Mouse (Mus musculus): ENCODE results near the gene Nuak2.

DNA sequence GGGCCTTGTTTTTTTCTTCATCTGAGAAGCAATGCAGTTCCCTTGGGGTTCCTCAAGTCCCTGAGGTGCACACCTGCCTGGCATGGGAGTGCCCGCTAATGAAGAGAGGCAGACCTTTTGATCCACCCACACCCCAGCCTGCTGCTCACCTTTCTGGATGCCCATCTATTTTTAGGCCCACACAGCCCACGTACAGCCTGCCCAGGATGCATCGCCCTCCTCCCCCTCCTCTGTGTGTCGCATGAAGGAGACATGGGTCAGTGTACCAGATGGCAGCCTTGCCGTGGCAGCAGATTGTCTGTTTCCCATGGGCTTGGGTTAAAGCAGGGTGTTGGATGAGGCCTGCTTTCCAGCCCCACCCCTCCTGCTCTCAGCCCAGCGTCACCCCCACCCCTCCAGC lies 26.0 kb upstream of the Nuak2 start:
- TF ChIP-seq POLR2A (IDR thresholded peaks at IDR 0.05; ENCODE audit: extremely low read depth, insufficient read depth, low read length) (no peak), CTCF (IDR thresholded peaks at IDR 0.05; ENCODE audit: extremely low read depth, insufficient read depth, low read length) (no peak)

All from cortical plate, adult 2 months (tissue).